Mouse (Mus musculus) brain, embryonic 14.5 days (tissue): ENCODE data around the gene Steap4. TPM values are rescaled to one million over a fixed set of nuclear protein-coding genes. Genes with fewer than 3 reads are reported as not detected.
A peak's percentile ranks its signal among the peaks of the same experiment; 100 is the strongest.

ENCODE experiments used
- DNase-seq: peaks from one replicate; pipeline ENCODE4 v3.0.0-alpha.2; 2011; ENCODE audit warnings: low read depth
- CTCF ChIP-seq: fragments of 200-500 bp; IDR thresholded peaks from 2 replicates; pipeline ENCODE4 v1.5.1; 2012; ENCODE audit warnings: inconsistent platforms, mild to moderate bottlenecking, moderate library complexity, borderline replicate concordance; ENCODE audit not compliant: insufficient read depth, insufficient read length; ENCODE audit errors: extremely low read depth
- POLR2A ChIP-seq: fragments of 200-500 bp; IDR thresholded peaks from 2 replicates; pipeline ENCODE4 v1.6.1; 2012; ENCODE audit warnings: mild to moderate bottlenecking, inconsistent platforms, borderline replicate concordance; ENCODE audit not compliant: poor library complexity, insufficient read depth, insufficient read length, severe bottlenecking; ENCODE audit errors: extremely low read depth
- polyA plus RNA-seq: library from polyadenylated mRNA; depleted of rRNA; stranded (reverse); fragments of >200 nt; gene quantifications from 2 replicates; pipeline ENCODE4 v1.2.3, GENCODE M21; 2012; rRNA removed

The Steap4 gene
- polyA plus RNA-seq, 1 experiment, result 0.23 TPM

DNA sequence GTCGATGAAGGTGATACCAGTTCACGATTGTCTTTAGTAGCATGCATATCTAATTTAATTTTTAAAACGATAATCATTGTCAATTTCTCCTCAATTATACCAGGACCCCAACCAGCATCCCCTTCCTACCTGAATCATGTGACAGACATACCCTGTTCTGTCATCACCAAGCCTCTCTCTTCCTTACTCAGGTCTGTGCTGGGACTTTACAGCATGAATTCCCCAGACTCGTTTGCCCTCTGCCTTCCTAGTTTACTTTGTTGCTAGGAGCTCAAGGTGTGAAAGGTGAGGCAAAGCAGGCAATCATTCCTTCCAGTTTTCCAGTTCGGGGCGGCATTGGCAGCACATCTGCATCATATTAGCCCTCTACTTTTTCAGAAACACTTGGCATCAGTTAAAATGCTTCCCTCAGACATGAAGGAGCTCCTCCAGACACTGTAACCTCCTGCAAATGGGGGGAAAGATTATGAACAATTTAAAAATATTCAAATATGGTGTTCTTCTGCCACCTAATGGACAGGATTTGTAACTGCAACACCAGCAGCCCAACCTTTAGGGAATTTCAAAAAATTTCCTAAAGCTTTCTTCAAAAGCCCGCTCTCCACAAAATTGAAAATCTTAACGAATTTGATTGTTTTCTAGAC lies 36.3 kb downstream of the Steap4 start:
- TF ChIP-seq CTCF (0 out of 2 replicates have a peak, but pooled peaks have one; percentile 8), POLR2A (no peak)
- DNase-seq, result peak; percentile 66

DNA sequence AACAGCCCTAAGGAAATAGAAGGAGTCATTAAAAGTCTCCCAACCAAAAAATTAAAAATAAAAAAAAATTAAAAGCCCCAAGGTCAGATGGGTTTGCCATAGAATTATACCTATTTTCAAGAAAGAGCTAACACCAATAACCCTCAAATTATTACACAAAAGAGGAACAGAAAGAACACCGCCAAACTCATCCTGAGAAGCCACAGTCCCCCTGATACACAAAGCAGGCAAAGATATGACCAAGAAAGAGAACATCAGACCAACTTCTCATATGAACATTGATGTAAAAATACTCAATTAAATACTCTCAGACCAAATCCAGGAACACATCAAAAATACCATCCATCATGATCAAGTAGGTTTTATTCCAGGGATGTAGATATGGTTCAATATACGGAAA lies 36.8 kb downstream of the Steap4 start:
- TF ChIP-seq CTCF, result no peak
- no peak for TF ChIP-seq POLR2A

DNA sequence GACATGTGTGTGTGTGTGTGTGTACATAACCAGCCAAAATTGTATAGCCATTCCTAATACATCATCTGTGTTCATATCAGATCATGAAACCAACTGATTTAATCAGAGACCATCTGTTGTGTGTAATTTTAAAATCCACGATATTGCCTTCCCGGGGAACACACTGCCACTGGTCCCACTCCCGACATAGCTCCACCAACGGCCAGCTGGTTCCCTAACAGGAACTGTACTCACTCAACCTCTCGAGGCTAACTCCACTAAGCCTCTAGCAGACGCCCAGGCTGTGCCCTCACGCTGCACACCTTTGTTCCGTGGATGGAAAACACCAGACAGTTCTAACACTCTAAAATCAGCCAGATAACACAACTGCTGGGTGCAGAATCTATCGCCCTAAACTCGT lies 40.2 kb downstream of the Steap4 start:
- no peak for DNase-seq
- TF ChIP-seq POLR2A (no peak), CTCF (no peak)

More for the DNA sequence above, 36.8 kb downstream of the Steap4 start:
- no peak for DNase-seq

DNA sequence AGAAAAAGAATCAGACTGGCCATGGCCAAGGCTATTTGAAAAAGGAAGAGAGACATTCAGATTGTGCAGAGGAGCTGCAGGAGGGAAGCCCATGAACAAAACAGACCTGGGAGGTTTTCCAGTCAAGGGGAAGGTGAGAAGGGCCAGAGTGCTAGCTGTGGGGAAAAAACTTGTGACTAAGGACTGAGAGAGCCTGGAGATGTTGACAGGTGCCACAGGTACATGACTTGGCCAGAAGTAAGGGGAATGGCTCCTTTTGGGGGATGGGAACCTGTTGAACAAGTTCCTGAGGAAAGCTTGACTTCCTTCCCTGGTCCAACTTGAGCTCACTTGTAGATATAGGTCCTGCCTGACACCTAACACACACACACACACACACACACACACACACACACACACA lies 42.6 kb downstream of the Steap4 start:
- DNase-seq, result no peak
- no peak for TF ChIP-seq CTCF

DNA sequence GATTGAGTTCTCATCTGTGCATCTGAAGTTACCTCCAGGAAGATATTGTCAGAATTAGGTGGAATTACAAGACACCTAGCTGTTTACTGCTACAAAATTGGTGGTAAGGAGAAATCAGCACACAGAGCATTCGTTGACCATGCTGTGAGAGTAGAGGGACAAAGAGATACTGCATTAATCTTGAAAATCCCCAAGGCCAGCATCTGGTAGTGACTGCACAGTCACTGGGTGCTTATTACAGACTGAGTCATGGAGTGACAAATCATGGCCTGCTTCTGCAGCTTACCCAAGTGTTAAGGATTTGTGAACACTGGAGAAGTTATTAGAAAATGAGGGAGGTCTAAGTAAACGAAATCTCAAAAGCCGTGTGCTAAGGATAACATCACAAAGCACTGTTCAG lies 53.0 kb downstream of the Steap4 start:
- TF ChIP-seq POLR2A (no peak), CTCF (no peak)
- DNase-seq, result no peak

Other genes with a start within 250 kb of the Steap4 start
- gene Sri, start 85.6 kb downstream of the Steap4 start, polyA plus RNA-seq, result 103 and 108 TPM in 2 replicates